Mouse (Mus musculus): Measurements from ENCODE around the gene Nfkb1. TPM values are rescaled to one million over a fixed set of nuclear protein-coding genes. Genes with fewer than 3 reads are reported as not detected.

Nfkb1 gene
- polyA plus RNA-seq, 1 experiment from 2014 or later: 6.8 TPM

- H3K4me2 ChIP-seq (ENCODE audit: low read length): no peak overlapping the region
- H3K27ac ChIP-seq (ENCODE audit: low read length): no peak overlapping the region
- H3K27me3 ChIP-seq (ENCODE audit: control insufficient read depth, insufficient read depth, low read depth, low read length): no peaks in the 10 kb centered on the region
- no peaks in the 10 kb centered on the region for H3K9me3 ChIP-seq (replicated peaks; ENCODE audit: control insufficient read depth, low read length, poor library complexity, severe bottlenecking)
- 76% methylated on average over 5 of the region's 5 CpGs for WGBS
- H3K4me1 ChIP-seq (ENCODE audit: control insufficient read depth, insufficient read depth, low read length): peaks cover 20% of the 10 kb centered on the region
- H3K4me3 ChIP-seq (ENCODE audit: low read depth, low read length): no peak overlapping the region
- no peak for ATAC-seq
- no peak overlapping the region for H3K9ac ChIP-seq (ENCODE audit: low read depth, low read length)
- H3K36me3 ChIP-seq (ENCODE audit: control insufficient read depth, insufficient read depth, low read length): no peaks in the 10 kb centered on the region
Measured at GRCm38 (mm10) chr3:135677064-135677463, 14.3 kb downstream of the Nfkb1 start.

DNA sequence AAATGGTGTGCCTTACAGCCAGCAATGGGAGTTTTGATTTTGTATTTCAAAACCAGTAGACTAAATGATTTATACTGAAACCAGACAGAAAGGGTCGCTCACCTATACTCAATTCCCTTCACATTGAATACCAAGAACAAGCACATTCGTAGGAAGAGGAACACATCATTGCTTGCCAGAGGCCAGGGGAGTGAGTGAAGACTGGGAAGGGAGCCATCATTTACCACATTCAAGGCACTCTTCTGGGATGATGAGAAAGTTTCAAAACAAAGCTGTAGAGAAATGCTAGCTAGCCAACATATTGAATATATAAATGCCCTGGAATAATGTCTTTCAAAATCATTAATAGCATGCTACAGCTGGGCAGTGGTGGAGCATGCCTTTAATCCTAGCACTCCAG is 15.0 kb downstream of the Nfkb1 start:
- Histone ChIP-seq H3K4me3 (ENCODE audit: low read depth, low read length) (no peak overlapping the region), H3K9ac (ENCODE audit: low read depth, low read length) (no peak overlapping the region), H3K9me3 (replicated peaks; ENCODE audit: control insufficient read depth, low read length, poor library complexity, severe bottlenecking) (no peaks in the 10 kb centered on the region), H3K4me2 (ENCODE audit: low read length) (no peak overlapping the region), H3K36me3 (ENCODE audit: control insufficient read depth, insufficient read depth, low read length) (no peaks in the 10 kb centered on the region), H3K27ac (ENCODE audit: low read length) (no peak overlapping the region), H3K27me3 (ENCODE audit: control insufficient read depth, insufficient read depth, low read depth, low read length) (no peaks in the 10 kb centered on the region), H3K4me1 (ENCODE audit: control insufficient read depth, insufficient read depth, low read length) (peaks cover 20% of the 10 kb centered on the region)
- no peak for ATAC-seq
- WGBS: 93% methylated on average over 2 of the region's 2 CpGs

DNA sequence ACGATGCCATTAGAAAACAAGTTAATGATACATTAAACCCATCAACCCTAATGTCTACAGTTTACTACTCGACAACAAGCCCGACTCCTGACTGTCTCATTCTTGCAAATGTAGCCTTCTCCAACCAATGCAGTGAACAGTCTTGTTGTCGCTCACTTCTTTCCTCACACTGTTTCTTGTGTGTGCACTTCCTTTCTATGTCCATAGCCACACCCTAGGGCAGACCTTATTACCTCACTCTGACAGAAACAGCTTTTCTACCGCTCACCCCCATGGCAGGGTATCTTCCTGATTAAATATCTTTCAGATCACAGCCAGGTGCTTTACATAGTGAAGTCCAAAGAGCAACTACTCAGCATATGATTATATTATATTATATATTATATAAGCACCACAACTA is 15.9 kb downstream of the Nfkb1 start:
- Histone ChIP-seq H3K4me3 (ENCODE audit: low read depth, low read length) (no peak overlapping the region), H3K4me2 (ENCODE audit: low read length) (no peak overlapping the region), H3K27me3 (ENCODE audit: control insufficient read depth, insufficient read depth, low read depth, low read length) (no peaks in the 10 kb centered on the region), H3K27ac (ENCODE audit: low read length) (no peak overlapping the region), H3K9me3 (replicated peaks; ENCODE audit: control insufficient read depth, low read length, poor library complexity, severe bottlenecking) (no peaks in the 10 kb centered on the region), H3K9ac (ENCODE audit: low read depth, low read length) (no peak overlapping the region), H3K4me1 (ENCODE audit: control insufficient read depth, insufficient read depth, low read length) (peaks cover 20% of the 10 kb centered on the region), H3K36me3 (ENCODE audit: control insufficient read depth, insufficient read depth, low read length) (no peaks in the 10 kb centered on the region)
- 85% methylated on average over 5 of the region's 5 CpGs for WGBS
- ATAC-seq: no peak

DNA sequence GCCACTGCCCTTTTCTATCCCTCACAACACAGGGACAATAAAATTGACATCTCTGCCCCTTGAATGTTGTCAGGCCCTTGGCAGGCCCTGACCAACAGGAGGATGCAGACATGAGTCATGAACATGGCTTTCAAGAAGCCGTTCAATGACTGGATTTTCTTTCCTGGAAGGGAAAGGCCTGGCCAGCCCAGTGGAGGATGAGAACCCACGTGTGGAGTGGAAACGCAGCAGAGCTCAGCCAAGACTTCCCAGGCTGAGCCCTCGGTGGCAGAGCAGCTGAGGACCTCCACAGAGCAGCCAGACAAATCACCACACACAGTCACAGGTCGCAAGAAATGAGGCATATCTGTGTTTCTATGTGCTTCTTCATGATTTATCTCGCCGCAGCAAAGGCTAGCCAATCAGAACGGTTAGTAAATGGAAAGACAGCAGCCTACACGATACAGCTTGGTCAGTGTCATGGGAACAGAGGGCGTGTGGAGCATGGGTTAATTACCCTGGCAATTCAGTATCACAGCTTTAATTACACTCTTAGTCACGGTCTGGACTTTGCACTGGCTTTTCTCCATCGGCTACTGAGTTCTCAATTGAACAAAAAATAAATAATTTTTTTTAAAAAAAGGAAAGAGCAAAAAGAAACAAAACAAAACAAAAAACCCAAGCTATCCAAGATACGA is 16.5 kb downstream of the Nfkb1 start:
- no peaks in the 10 kb centered on the region for H3K36me3 ChIP-seq (ENCODE audit: control insufficient read depth, insufficient read depth, low read length)

DNA sequence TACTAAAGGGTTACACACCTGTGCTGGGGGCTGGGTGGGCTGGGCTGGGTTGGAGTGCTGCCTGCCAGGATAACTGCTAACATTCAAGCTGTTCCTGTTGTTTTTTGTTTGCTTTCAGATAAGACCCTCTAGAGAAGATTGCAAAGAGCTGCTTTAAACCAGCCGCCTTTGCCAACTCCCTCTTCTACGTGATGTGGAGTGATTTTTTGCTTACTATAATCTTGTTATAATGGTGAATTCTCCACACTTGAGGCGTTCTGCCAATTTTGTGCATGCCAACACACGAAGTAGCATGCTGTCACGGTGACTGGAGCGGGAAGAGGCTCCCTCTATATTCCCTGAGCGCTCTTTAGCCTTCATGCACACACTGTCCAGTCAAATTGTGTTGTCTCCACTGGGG is 17.7 kb downstream of the Nfkb1 start:
- no peaks in the 10 kb centered on the region for H3K36me3 ChIP-seq (ENCODE audit: control insufficient read depth, insufficient read depth, low read length)
- no peak overlapping the region for H3K9ac ChIP-seq (ENCODE audit: low read depth, low read length)
- H3K4me1 ChIP-seq (ENCODE audit: control insufficient read depth, insufficient read depth, low read length): peaks cover 20% of the 10 kb centered on the region
- 20% methylated on average over 7 of the region's 7 CpGs for WGBS
- ATAC-seq: peak; percentile 73
- H3K4me2 ChIP-seq (ENCODE audit: low read length): peak overlapping the region; percentile 1
- H3K27ac ChIP-seq (ENCODE audit: low read length): peak overlapping the region; percentile 64; the same call in 1 of the 2 replicates
- no peaks in the 10 kb centered on the region for H3K27me3 ChIP-seq (ENCODE audit: control insufficient read depth, insufficient read depth, low read depth, low read length)
- H3K9me3 ChIP-seq (replicated peaks; ENCODE audit: control insufficient read depth, low read length, poor library complexity, severe bottlenecking): no peaks in the 10 kb centered on the region
- H3K4me3 ChIP-seq (ENCODE audit: low read depth, low read length): no peak overlapping the region

More for the DNA sequence above, 16.5 kb downstream of the Nfkb1 start:
- Histone ChIP-seq H3K9me3 (replicated peaks; ENCODE audit: control insufficient read depth, low read length, poor library complexity, severe bottlenecking) (no peaks in the 10 kb centered on the region), H3K4me3 (ENCODE audit: low read depth, low read length) (no peak overlapping the region), H3K27me3 (ENCODE audit: control insufficient read depth, insufficient read depth, low read depth, low read length) (no peaks in the 10 kb centered on the region), H3K4me1 (ENCODE audit: control insufficient read depth, insufficient read depth, low read length) (peaks cover 20% of the 10 kb centered on the region), H3K4me2 (ENCODE audit: low read length) (no peak overlapping the region), H3K27ac (ENCODE audit: low read length) (peak overlapping the region; percentile 53; the same call in 1 of the 2 replicates), H3K9ac (ENCODE audit: low read depth, low read length) (no peak overlapping the region)
- 51% methylated on average over 13 of the region's 13 CpGs for WGBS
- ATAC-seq: peak; percentile 39

GRCm38 (mm10) chr3:135673041-135673440 is 18.3 kb downstream of the Nfkb1 start:
- peaks cover 20% of the 10 kb centered on the region for H3K4me1 ChIP-seq (ENCODE audit: control insufficient read depth, insufficient read depth, low read length)
- no peaks in the 10 kb centered on the region for H3K27me3 ChIP-seq (ENCODE audit: control insufficient read depth, insufficient read depth, low read depth, low read length)
- ATAC-seq: no peak
- H3K27ac ChIP-seq (ENCODE audit: low read length): no peak overlapping the region
- no peaks in the 10 kb centered on the region for H3K9me3 ChIP-seq (replicated peaks; ENCODE audit: control insufficient read depth, low read length, poor library complexity, severe bottlenecking)
- 80% methylated on average over 4 of the region's 4 CpGs for WGBS
- H3K9ac ChIP-seq (ENCODE audit: low read depth, low read length): no peak overlapping the region
- H3K4me2 ChIP-seq (ENCODE audit: low read length): no peak overlapping the region
- no peaks in the 10 kb centered on the region for H3K36me3 ChIP-seq (ENCODE audit: control insufficient read depth, insufficient read depth, low read length)
- no peak overlapping the region for H3K4me3 ChIP-seq (ENCODE audit: low read depth, low read length)

GRCm38 (mm10) chr3:135672135-135672534 is 19.2 kb downstream of the Nfkb1 start:
- Histone ChIP-seq H3K9ac (ENCODE audit: low read depth, low read length) (no peak overlapping the region), H3K4me2 (ENCODE audit: low read length) (no peak overlapping the region), H3K4me1 (ENCODE audit: control insufficient read depth, insufficient read depth, low read length) (peaks cover 20% of the 10 kb centered on the region), H3K27me3 (ENCODE audit: control insufficient read depth, insufficient read depth, low read depth, low read length) (no peaks in the 10 kb centered on the region), H3K27ac (ENCODE audit: low read length) (no peak overlapping the region), H3K36me3 (ENCODE audit: control insufficient read depth, insufficient read depth, low read length) (no peaks in the 10 kb centered on the region), H3K4me3 (ENCODE audit: low read depth, low read length) (no peak overlapping the region), H3K9me3 (replicated peaks; ENCODE audit: control insufficient read depth, low read length, poor library complexity, severe bottlenecking) (no peaks in the 10 kb centered on the region)
- ATAC-seq: no peak
- 53% methylated on average over 5 of the region's 5 CpGs for WGBS

GRCm38 (mm10) chr3:135670869-135671268 is 20.5 kb downstream of the Nfkb1 start:
- ATAC-seq: no peak
- Histone ChIP-seq H3K4me2 (ENCODE audit: low read length) (no peak overlapping the region), H3K9me3 (replicated peaks; ENCODE audit: control insufficient read depth, low read length, poor library complexity, severe bottlenecking) (no peaks in the 10 kb centered on the region), H3K27me3 (ENCODE audit: control insufficient read depth, insufficient read depth, low read depth, low read length) (no peaks in the 10 kb centered on the region), H3K4me1 (ENCODE audit: control insufficient read depth, insufficient read depth, low read length) (peaks cover 20% of the 10 kb centered on the region), H3K27ac (ENCODE audit: low read length) (no peak overlapping the region), H3K9ac (ENCODE audit: low read depth, low read length) (no peak overlapping the region), H3K4me3 (ENCODE audit: low read depth, low read length) (no peak overlapping the region), H3K36me3 (ENCODE audit: control insufficient read depth, insufficient read depth, low read length) (no peaks in the 10 kb centered on the region)
- 79% methylated on average over 4 of the region's 4 CpGs for WGBS

DNA sequence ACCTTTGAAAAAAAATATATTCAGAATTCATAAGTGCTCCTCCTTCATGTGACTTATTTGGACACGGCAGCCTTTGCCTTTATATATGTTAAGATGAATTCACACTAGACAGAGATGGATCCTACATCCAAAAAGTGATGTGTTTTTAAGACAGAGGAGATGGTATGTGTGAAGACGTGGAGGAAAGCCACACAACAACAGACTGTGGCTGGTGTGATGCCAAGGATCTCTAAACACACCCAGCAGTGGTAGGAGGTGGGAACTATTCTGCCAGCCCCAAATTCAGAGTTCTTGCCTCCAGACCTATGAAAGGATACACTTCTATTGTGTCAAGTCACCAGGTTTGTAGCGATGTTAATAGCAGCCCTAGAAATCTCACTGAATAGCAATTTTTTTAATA is 24.3 kb downstream of the Nfkb1 start:
- Histone ChIP-seq H3K9ac (ENCODE audit: low read depth, low read length) (no peak overlapping the region), H3K4me2 (ENCODE audit: low read length) (no peak overlapping the region), H3K27me3 (ENCODE audit: control insufficient read depth, insufficient read depth, low read depth, low read length) (no peaks in the 10 kb centered on the region), H3K4me1 (ENCODE audit: control insufficient read depth, insufficient read depth, low read length) (no peaks in the 10 kb centered on the region), H3K4me3 (ENCODE audit: low read depth, low read length) (no peak overlapping the region), H3K9me3 (replicated peaks; ENCODE audit: control insufficient read depth, low read length, poor library complexity, severe bottlenecking) (no peaks in the 10 kb centered on the region), H3K36me3 (ENCODE audit: control insufficient read depth, insufficient read depth, low read length) (no peaks in the 10 kb centered on the region), H3K27ac (ENCODE audit: low read length) (no peak overlapping the region)
- no peak for ATAC-seq
- WGBS: 88% methylated on average over 3 of the region's 3 CpGs

Measured in midbrain, embryonic 16.5 days (tissue).